Mouse (Mus musculus): ENCODE results near the gene Rassf8. TPM values are rescaled to one million over a fixed set of nuclear protein-coding genes. Genes with fewer than 3 reads are reported as not detected.

Gene Rassf8
- polyA plus RNA-seq, 1 experiment from 2014 or later, result 11.5 TPM

- H3K4me3 ChIP-seq (ENCODE audit: low read length), result no peak overlapping the region
- ATAC-seq (ENCODE audit: low FRiP score, low TSS enrichment), result no peak
- no peaks in the 10 kb centered on the region for H3K9me3 ChIP-seq (ENCODE audit: control insufficient read depth, low read length)
- no peak overlapping the region for H3K9ac ChIP-seq (ENCODE audit: low read depth, low read length)
- no peaks in the 10 kb centered on the region for H3K27me3 ChIP-seq (ENCODE audit: control insufficient read depth, insufficient read depth, low read length)
- WGBS, result 81% methylated on average over 3 of the region's 3 CpGs
- peaks cover 6% of the 10 kb centered on the region; the same call in 1 of the 2 replicates for H3K4me1 ChIP-seq (ENCODE audit: control insufficient read depth, insufficient read depth, low read length)
- no peak overlapping the region for H3K27ac ChIP-seq (ENCODE audit: low read depth, low read length)
- no peak overlapping the region for H3K4me2 ChIP-seq (replicated peaks; ENCODE audit: low read depth, low read length)
- H3K36me3 ChIP-seq (ENCODE audit: control insufficient read depth, insufficient read depth, low read length), result no peaks in the 10 kb centered on the region
Measured at GRCm38 (mm10) chr6:145801796-145802488, 55.4 kb downstream of the Rassf8 start.

DNA sequence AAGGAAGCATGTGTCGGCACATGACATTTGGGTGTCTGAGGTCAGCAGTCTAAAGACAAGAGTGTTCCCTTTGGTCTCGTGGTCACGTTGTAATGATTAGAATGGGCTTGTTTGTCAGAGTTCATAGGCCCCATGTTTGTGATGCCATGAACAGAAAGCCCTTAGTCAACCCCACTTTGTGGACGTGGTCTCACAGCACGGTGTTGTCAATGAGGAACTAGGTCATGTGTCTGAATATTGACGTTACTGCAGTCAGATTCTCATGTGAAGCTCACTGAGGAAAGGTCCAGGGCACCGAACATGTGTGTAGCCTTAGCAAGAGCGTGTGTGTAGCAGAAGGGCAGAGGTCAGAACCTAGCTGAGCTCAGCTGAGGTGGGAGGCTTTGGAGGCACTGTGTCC is 56.3 kb downstream of the Rassf8 start:
- H3K4me1 ChIP-seq (ENCODE audit: control insufficient read depth, insufficient read depth, low read length), result peaks cover 6% of the 10 kb centered on the region; the same call in 1 of the 2 replicates
- WGBS, result 78% methylated on average over 8 of the region's 8 CpGs
- no peak overlapping the region for H3K27ac ChIP-seq (ENCODE audit: low read depth, low read length)
- no peak overlapping the region for H3K9ac ChIP-seq (ENCODE audit: low read depth, low read length)
- no peaks in the 10 kb centered on the region for H3K36me3 ChIP-seq (ENCODE audit: control insufficient read depth, insufficient read depth, low read length)
- no peak overlapping the region for H3K4me3 ChIP-seq (ENCODE audit: low read length)
- ATAC-seq (ENCODE audit: low FRiP score, low TSS enrichment), result no peak
- no peaks in the 10 kb centered on the region for H3K9me3 ChIP-seq (ENCODE audit: control insufficient read depth, low read length)
- no peak overlapping the region for H3K4me2 ChIP-seq (replicated peaks; ENCODE audit: low read depth, low read length)
- no peaks in the 10 kb centered on the region for H3K27me3 ChIP-seq (ENCODE audit: control insufficient read depth, insufficient read depth, low read length)

GRCm38 (mm10) chr6:145804276-145804675 is 57.7 kb downstream of the Rassf8 start:
- ATAC-seq (ENCODE audit: low FRiP score, low TSS enrichment), result no peak
- Histone ChIP-seq H3K27me3 (ENCODE audit: control insufficient read depth, insufficient read depth, low read length) (no peaks in the 10 kb centered on the region), H3K9me3 (ENCODE audit: control insufficient read depth, low read length) (no peaks in the 10 kb centered on the region), H3K36me3 (ENCODE audit: control insufficient read depth, insufficient read depth, low read length) (peaks cover 2% of the 10 kb centered on the region; the same call in 1 of the 2 replicates), H3K9ac (ENCODE audit: low read depth, low read length) (no peak overlapping the region), H3K27ac (ENCODE audit: low read depth, low read length) (no peak overlapping the region), H3K4me2 (replicated peaks; ENCODE audit: low read depth, low read length) (no peak overlapping the region), H3K4me1 (ENCODE audit: control insufficient read depth, insufficient read depth, low read length) (peaks cover 6% of the 10 kb centered on the region; the same call in 1 of the 2 replicates), H3K4me3 (ENCODE audit: low read length) (no peak overlapping the region)
- 67% methylated on average over 3 of the region's 3 CpGs for WGBS

DNA sequence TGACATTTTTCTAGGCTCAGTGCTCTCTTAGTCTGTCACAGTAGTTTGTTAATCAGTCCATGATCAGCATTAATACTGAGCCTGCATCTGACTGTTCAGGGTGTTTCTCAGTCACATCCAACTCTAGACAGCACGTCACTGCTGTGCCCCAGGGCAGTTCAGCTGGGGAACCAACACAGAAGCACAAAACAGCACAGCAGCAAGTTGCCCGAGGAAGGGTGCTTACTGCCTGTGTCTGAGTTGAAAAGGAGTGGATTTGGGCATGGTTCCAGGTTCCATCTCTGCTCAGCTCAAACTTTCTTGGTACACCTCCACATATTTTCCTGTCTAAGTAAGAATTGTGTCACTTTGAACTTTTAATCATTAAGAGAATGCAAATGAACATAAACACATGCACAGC is 60.2 kb downstream of the Rassf8 start:
- ATAC-seq (ENCODE audit: low FRiP score, low TSS enrichment), result 0 out of 2 replicates have a peak, but pooled peaks have one; percentile 49
- H3K27me3 ChIP-seq (ENCODE audit: control insufficient read depth, insufficient read depth, low read length), result no peaks in the 10 kb centered on the region
- H3K4me2 ChIP-seq (replicated peaks; ENCODE audit: low read depth, low read length), result no peak overlapping the region
- H3K4me1 ChIP-seq (ENCODE audit: control insufficient read depth, insufficient read depth, low read length), result peaks cover 6% of the 10 kb centered on the region; the same call in 1 of the 2 replicates
- 41% methylated on average over 2 of the region's 2 CpGs for WGBS
- no peak overlapping the region for H3K27ac ChIP-seq (ENCODE audit: low read depth, low read length)
- no peak overlapping the region for H3K9ac ChIP-seq (ENCODE audit: low read depth, low read length)
- H3K9me3 ChIP-seq (ENCODE audit: control insufficient read depth, low read length), result no peaks in the 10 kb centered on the region
- peaks cover 8% of the 10 kb centered on the region; the same call in 1 of the 2 replicates for H3K36me3 ChIP-seq (ENCODE audit: control insufficient read depth, insufficient read depth, low read length)
- H3K4me3 ChIP-seq (ENCODE audit: low read length), result no peak overlapping the region

- ATAC-seq (ENCODE audit: low FRiP score, low TSS enrichment), result no peak
- peaks cover 8% of the 10 kb centered on the region; the same call in 1 of the 2 replicates for H3K36me3 ChIP-seq (ENCODE audit: control insufficient read depth, insufficient read depth, low read length)
Measured at GRCm38 (mm10) chr6:145807929-145808328, 61.4 kb downstream of the Rassf8 start.

GRCm38 (mm10) chr6:145809566-145809965 is 63.0 kb downstream of the Rassf8 start:
- no peak overlapping the region for H3K9ac ChIP-seq (ENCODE audit: low read depth, low read length)
- WGBS, result 79% methylated on average over 7 of the region's 7 CpGs
- peaks cover 8% of the 10 kb centered on the region; the same call in 1 of the 2 replicates for H3K36me3 ChIP-seq (ENCODE audit: control insufficient read depth, insufficient read depth, low read length)
- no peaks in the 10 kb centered on the region for H3K4me1 ChIP-seq (ENCODE audit: control insufficient read depth, insufficient read depth, low read length)
- H3K27ac ChIP-seq (ENCODE audit: low read depth, low read length), result no peak overlapping the region
- no peak overlapping the region for H3K4me3 ChIP-seq (ENCODE audit: low read length)
- H3K9me3 ChIP-seq (ENCODE audit: control insufficient read depth, low read length), result no peaks in the 10 kb centered on the region
- no peak for ATAC-seq (ENCODE audit: low FRiP score, low TSS enrichment)
- H3K27me3 ChIP-seq (ENCODE audit: control insufficient read depth, insufficient read depth, low read length), result no peaks in the 10 kb centered on the region
- H3K4me2 ChIP-seq (replicated peaks; ENCODE audit: low read depth, low read length), result no peak overlapping the region

More at GRCm38 (mm10) chr6:145807929-145808328, 61.4 kb downstream of the Rassf8 start:
- WGBS, result 92% methylated on average over 9 of the region's 9 CpGs
- Histone ChIP-seq H3K27ac (ENCODE audit: low read depth, low read length) (no peak overlapping the region), H3K4me2 (replicated peaks; ENCODE audit: low read depth, low read length) (no peak overlapping the region), H3K27me3 (ENCODE audit: control insufficient read depth, insufficient read depth, low read length) (no peaks in the 10 kb centered on the region), H3K9me3 (ENCODE audit: control insufficient read depth, low read length) (no peaks in the 10 kb centered on the region), H3K4me1 (ENCODE audit: control insufficient read depth, insufficient read depth, low read length) (no peaks in the 10 kb centered on the region), H3K9ac (ENCODE audit: low read depth, low read length) (no peak overlapping the region), H3K4me3 (ENCODE audit: low read length) (no peak overlapping the region)

- Histone ChIP-seq H3K4me1 (ENCODE audit: control insufficient read depth, insufficient read depth, low read length) (no peaks in the 10 kb centered on the region), H3K27me3 (ENCODE audit: control insufficient read depth, insufficient read depth, low read length) (no peaks in the 10 kb centered on the region), H3K4me2 (replicated peaks; ENCODE audit: low read depth, low read length) (no peak overlapping the region), H3K9ac (ENCODE audit: low read depth, low read length) (no peak overlapping the region), H3K4me3 (ENCODE audit: low read length) (no peak overlapping the region), H3K27ac (ENCODE audit: low read depth, low read length) (no peak overlapping the region), H3K36me3 (ENCODE audit: control insufficient read depth, insufficient read depth, low read length) (peaks cover 8% of the 10 kb centered on the region; the same call in 1 of the 2 replicates), H3K9me3 (ENCODE audit: control insufficient read depth, low read length) (no peaks in the 10 kb centered on the region)
- 93% methylated on average over 6 of the region's 6 CpGs for WGBS
- no peak for ATAC-seq (ENCODE audit: low FRiP score, low TSS enrichment)
Measured at GRCm38 (mm10) chr6:145810015-145810414, 63.5 kb downstream of the Rassf8 start.

GRCm38 (mm10) chr6:145811174-145811573 is 64.6 kb downstream of the Rassf8 start:
- Histone ChIP-seq H3K27me3 (ENCODE audit: control insufficient read depth, insufficient read depth, low read length) (no peaks in the 10 kb centered on the region), H3K9ac (ENCODE audit: low read depth, low read length) (no peak overlapping the region), H3K4me3 (ENCODE audit: low read length) (no peak overlapping the region), H3K36me3 (ENCODE audit: control insufficient read depth, insufficient read depth, low read length) (peaks cover 13% of the 10 kb centered on the region), H3K27ac (ENCODE audit: low read depth, low read length) (no peak overlapping the region), H3K4me1 (ENCODE audit: control insufficient read depth, insufficient read depth, low read length) (no peaks in the 10 kb centered on the region), H3K9me3 (ENCODE audit: control insufficient read depth, low read length) (no peaks in the 10 kb centered on the region), H3K4me2 (replicated peaks; ENCODE audit: low read depth, low read length) (no peak overlapping the region)
- no peak for ATAC-seq (ENCODE audit: low FRiP score, low TSS enrichment)
- WGBS, result 79% methylated on average over 1 of the region's 1 CpGs

- H3K36me3 ChIP-seq (ENCODE audit: control insufficient read depth, insufficient read depth, low read length), result peaks cover 24% of the 10 kb centered on the region
- no peaks in the 10 kb centered on the region for H3K4me1 ChIP-seq (ENCODE audit: control insufficient read depth, insufficient read depth, low read length)
- no peaks in the 10 kb centered on the region for H3K9me3 ChIP-seq (ENCODE audit: control insufficient read depth, low read length)
- H3K27ac ChIP-seq (ENCODE audit: low read depth, low read length), result no peak overlapping the region
- peak; percentile 43 for ATAC-seq (ENCODE audit: low FRiP score, low TSS enrichment)
- H3K9ac ChIP-seq (ENCODE audit: low read depth, low read length), result no peak overlapping the region; the same call in 1 of the 2 replicates
- 0 out of 2 replicates have a peak overlapping the region, but pooled peaks have one; percentile 0 for H3K4me3 ChIP-seq (ENCODE audit: low read length)
- H3K27me3 ChIP-seq (ENCODE audit: control insufficient read depth, insufficient read depth, low read length), result no peaks in the 10 kb centered on the region
- peak overlapping the region; percentile 21; the same call in 1 of the 2 replicates for H3K4me2 ChIP-seq (replicated peaks; ENCODE audit: low read depth, low read length)
- 26% methylated on average over 15 of the region's 15 CpGs for WGBS
Measured at GRCm38 (mm10) chr6:145815200-145815599, 68.7 kb downstream of the Rassf8 start.
